Mouse (Mus musculus) stomach, postnatal 0 days (tissue): ENCODE results near the gene Drd1.

Source experiments
- CTCF ChIP-seq: IDR thresholded peaks from 2 replicates; pipeline ENCODE4 v1.5.1; 2016; ENCODE audit warnings: antibody characterized with exemption, low read depth, mild to moderate bottlenecking, moderate library complexity
- EP300 ChIP-seq: optimal IDR thresholded peaks from 2 replicates; pipeline ENCODE3; 2016; ENCODE audit warnings: antibody characterized with exemption

GRCm38 (mm10) chr13:54048679-54049352 lies 6.7 kb downstream of the Drd1 start:
- TF ChIP-seq CTCF = no peak
- TF ChIP-seq EP300 = no peak
